Mouse (Mus musculus) bone marrow macrophage, adult 2 months (primary cell): ENCODE data around the gene Telo2. TPM values are rescaled to one million over a fixed set of nuclear protein-coding genes. Genes with fewer than 3 reads are reported as not detected.

Source experiments
- H3K27ac ChIP-seq: 2 replicates; pipeline ENCODE4 v1.5.1; 2012; ENCODE audit warnings: low read depth, low read length; ENCODE audit not compliant: insufficient read depth
- H3K4me1 ChIP-seq: 2 replicates; pipeline ENCODE4 v1.6.1; 2012; ENCODE audit warnings: low read length; ENCODE audit not compliant: control insufficient read depth, insufficient read depth
- H3K4me3 ChIP-seq: 2 replicates; pipeline ENCODE4 v1.5.1; 2012; ENCODE audit warnings: mild to moderate bottlenecking, low read length, moderate library complexity; ENCODE audit not compliant: insufficient read depth
- CTCF ChIP-seq: IDR thresholded peaks from 2 replicates; pipeline ENCODE4 v1.5.1; 2012; ENCODE audit warnings: low read depth, mild to moderate bottlenecking, low read length, moderate library complexity
- POLR2A ChIP-seq: IDR thresholded peaks from 2 replicates; pipeline ENCODE4 v1.6.1; 2012; ENCODE audit warnings: mild to moderate bottlenecking, low read depth, low read length, borderline replicate concordance
- polyA plus RNA-seq: library from polyadenylated mRNA; stranded (reverse); fragments of >200 nt; gene quantifications from 2 replicates; pipeline ENCODE4 v1.2.4, GENCODE M21; 2012; ENCODE audit not compliant: missing spikeins, insufficient read depth, insufficient read length

Telo2 gene
- polyA plus RNA-seq, 1 experiment, result 8.3 TPM

DNA sequence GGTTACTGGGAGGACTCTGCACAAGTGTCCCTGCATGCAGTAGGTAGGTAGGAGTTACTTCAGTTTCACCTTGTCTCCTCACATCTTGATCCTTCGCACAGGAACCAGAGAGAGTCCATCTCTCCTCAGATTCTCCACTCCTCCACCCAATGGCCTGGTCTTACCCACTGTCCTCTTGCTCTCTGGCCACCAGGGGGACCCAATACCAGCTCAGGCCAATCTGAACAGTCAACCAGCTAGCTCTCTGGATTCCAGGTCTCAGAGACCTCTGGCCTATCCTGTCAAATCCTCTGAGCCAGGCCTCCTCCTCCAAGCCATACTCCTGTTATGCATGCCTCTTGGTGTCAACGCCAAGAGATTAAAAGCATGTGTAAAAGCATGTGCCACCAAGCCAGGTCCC, 6.2 kb downstream of the Telo2 start:
- peaks cover 33% of the 10 kb centered on the region for H3K4me1 ChIP-seq
- no peak overlapping the region for H3K27ac ChIP-seq
- H3K4me3 ChIP-seq, result no peak overlapping the region
- TF ChIP-seq POLR2A, result no peak
- TF ChIP-seq CTCF, result peak; percentile 33; the same call in 1 of the 2 replicates

DNA sequence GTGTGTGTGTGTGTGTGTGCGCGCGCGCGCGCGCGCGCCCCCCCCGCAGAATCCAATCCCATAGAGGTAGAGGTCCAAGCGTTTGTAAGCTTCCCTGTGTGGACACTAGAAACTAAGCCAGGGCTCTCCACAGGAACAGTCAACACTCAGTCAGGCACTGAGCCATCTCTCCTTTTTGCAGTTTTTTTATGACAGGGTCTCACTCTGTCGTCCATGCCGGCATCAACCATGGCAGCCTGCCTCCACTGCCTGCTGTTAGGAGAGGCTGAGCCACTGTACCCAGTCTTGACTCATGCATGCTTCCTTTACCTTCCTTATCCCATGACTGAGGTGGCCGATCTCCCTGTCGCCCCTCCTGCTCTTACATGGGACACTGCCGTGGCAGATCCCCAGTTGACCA, 8.0 kb downstream of the Telo2 start:
- no peak overlapping the region for H3K27ac ChIP-seq
- peaks cover 17% of the 10 kb centered on the region for H3K4me1 ChIP-seq
- H3K4me3 ChIP-seq, result no peak overlapping the region
- TF ChIP-seq CTCF (no peak), POLR2A (no peak)

DNA sequence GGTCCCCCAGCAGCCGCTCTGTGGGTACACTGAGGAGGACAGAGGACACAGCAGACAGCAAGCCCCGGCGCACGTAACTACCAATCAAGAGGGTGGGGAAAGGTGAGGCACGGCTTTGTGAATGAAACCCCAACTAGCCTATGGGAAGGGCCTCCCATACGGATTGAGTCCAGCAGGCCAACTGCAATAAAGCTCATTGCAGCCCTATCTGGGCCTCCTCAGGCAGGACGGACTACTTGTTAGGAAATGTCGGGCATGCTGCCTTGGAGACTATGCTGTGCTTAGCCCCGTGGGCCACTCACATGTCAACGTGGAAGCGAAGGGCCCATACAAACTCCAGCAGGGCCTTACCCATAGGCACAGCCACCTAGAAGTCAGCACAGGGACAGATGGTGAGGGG, 14.4 kb downstream of the Telo2 start:
- TF ChIP-seq CTCF (no peak), POLR2A (no peak)
- H3K27ac ChIP-seq, result no peak overlapping the region
- H3K4me1 ChIP-seq, result no peaks in the 10 kb centered on the region
- H3K4me3 ChIP-seq, result no peak overlapping the region

DNA sequence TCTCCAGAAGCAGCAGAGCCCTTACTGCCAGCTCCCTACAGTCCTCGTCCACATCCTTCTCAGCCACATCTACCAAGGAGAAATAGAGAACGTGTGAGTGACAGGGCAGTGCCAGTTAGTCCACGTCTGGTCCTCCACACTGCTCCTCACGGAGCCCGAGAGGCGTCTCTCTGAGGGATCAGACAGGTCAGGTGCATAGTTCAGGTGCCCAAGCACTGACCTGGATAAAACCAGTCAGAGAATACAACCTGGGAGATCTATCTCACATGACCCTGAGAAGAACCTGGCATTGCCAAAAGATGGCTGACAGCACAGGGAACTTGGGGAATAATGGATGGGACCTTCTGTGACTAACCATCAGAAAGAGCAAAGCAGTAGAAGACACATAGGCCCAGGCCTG, 15.7 kb downstream of the Telo2 start:
- Histone ChIP-seq H3K4me1 (no peaks in the 10 kb centered on the region), H3K4me3 (no peak overlapping the region), H3K27ac (no peak overlapping the region)
- no peak for TF ChIP-seq POLR2A

DNA sequence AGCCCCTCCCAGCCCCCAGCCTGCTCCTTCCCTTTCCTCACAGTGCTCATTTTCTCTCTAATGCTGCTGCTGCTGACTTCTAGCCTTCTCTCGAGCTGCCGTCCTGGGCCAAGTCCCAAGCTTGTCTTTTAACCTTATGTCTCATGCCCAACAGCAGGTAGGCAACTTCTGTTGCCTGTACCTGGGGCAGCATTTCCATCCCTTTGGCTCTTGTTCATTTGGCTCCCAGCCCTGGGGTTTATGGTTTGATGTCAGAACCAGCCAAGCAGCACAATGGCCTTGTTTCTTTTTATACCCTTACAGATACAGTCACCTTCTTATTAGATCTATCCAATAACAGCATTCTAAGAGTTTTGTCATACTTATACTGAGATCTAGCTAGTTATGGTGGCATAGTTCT, 19.5 kb downstream of the Telo2 start:
- Histone ChIP-seq H3K4me3 (no peak overlapping the region), H3K27ac (no peak overlapping the region), H3K4me1 (no peaks in the 10 kb centered on the region)
- TF ChIP-seq POLR2A (no peak), CTCF (no peak)

DNA sequence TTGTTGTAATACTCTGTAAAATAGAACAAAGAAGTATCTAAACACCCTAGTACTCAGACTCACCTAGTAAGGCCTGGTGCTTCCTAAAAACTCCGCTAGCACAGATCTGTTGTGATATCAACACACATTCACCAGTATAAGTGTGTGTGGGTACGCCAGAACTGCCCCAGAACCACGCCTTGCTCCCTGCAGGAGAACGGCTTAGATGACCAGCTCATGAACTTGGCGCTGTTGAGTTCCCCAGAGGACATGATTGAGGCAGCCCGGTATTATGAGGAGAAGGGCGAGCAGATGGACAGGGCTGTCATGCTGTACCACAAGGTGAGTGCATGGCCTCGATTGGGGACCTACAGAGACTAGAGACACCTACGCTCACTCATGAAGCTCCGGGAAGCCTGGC, 25.3 kb downstream of the Telo2 start:
- no peak overlapping the region for H3K27ac ChIP-seq
- no peaks in the 10 kb centered on the region for H3K4me1 ChIP-seq
- no peak for TF ChIP-seq POLR2A
- no peak for TF ChIP-seq CTCF
- no peak overlapping the region for H3K4me3 ChIP-seq

DNA sequence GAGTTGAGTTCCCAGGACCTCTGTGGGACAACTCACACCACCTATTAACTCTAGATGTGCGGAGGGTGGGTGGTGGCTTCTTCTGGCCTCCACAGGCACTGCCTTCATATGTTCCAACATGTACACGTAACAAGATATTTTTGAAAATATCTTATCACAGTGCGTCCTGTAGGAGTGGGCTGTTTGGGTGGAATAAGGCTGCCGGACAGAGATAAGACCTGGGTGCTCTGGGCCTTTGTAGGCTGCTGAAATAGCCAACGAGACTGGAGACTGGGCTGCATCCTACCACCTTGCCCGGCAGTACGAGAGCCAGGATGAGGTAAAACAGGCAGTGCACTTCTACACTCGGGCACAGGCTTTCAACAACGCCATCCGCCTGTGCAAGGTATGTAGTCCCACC, 26.6 kb downstream of the Telo2 start:
- H3K27ac ChIP-seq, result no peak overlapping the region
- no peaks in the 10 kb centered on the region for H3K4me1 ChIP-seq
- H3K4me3 ChIP-seq, result no peak overlapping the region
- no peak for TF ChIP-seq POLR2A
- TF ChIP-seq CTCF, result no peak

DNA sequence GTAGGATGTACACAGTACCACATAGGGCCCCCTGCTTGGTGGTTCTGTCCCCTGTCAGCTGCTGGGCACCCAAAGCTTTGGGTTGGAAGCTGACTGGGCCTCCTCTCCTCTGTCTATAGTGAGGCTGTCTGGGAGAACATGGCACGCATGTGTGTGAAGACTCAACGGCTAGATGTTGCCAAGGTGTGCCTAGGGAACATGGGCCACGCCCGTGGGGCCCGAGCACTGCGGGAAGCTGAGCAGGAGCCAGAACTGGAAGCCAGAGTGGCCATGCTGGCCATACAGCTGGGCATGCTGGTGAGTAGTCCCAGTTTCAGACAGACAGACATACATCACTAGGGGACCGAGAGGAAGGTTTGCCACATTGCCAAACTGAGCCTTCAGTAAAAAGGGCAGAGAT, 29.0 kb downstream of the Telo2 start:
- H3K27ac ChIP-seq, result no peak overlapping the region
- no peaks in the 10 kb centered on the region for H3K4me1 ChIP-seq
- TF ChIP-seq CTCF, result no peak
- no peak for TF ChIP-seq POLR2A
- no peak overlapping the region for H3K4me3 ChIP-seq

DNA sequence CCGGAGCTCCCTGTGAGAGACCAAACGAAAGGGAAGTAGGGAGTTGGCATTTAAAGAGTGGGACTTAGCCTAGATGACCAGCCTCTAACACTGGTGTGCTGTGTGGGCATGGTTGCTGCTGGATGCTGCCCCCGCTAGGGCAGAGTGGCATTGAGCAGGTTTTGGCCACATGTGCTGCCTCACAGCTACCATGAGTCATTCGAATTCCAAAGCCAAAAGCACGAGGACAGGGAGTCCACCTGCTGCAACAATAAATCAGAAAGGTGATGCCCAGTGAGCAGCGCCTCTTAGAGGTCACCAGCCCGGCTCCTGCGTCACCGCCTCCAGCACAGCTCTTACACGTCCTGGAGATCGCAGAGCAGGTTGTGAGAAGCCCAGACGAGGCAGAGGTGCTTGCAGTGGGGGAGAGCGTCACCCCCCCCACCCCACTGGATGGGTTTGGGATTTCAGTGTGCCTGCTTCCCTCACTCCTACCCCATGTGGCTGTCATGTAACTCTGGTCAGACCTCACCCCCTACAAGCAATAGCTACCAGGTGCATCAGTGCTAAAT, 30.9 kb downstream of the Telo2 start:
- H3K27ac ChIP-seq, result no peak overlapping the region

DNA sequence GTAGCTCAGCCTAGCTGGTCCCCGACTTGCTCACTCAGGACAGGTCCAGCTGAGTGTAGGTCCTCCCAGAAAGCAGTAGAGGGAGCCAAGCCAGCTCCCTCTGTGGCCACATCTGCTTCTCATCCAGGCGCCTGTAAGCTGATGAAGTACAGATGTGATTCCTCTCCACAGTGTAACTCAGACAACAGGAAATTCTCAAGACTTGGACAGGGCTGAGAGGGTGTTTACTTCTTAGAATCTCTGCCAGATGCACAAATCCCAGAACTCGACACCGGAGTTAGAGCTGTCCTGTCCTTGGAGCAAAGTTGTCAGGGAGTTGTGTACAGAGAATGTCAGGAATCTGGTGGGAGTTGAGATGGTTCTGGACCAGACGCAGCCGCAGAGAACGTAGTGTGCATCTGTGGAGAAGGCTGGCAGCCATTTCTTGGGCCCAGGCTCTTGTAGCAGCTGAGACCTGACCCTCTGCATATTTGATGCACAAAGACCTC, 32.3 kb downstream of the Telo2 start, which contains the start of gene Tmem204:
Tmem204 (minus strand) TSS at position 148 of the 488 bp plus-strand sequence.
- Histone ChIP-seq H3K27ac (no peak within 1 kb of the TSS), H3K4me1 (peaks cover 17% of the 10 kb centered on the region), H3K4me3 (no peak within 1 kb of the TSS)
- TF ChIP-seq CTCF (no peak), POLR2A (no peak)

More for the DNA sequence above, 30.9 kb downstream of the Telo2 start:
- H3K4me1 ChIP-seq, result peaks cover 10% of the 10 kb centered on the region
- H3K4me3 ChIP-seq, result no peak overlapping the region
- no peak for TF ChIP-seq CTCF
- TF ChIP-seq POLR2A, result no peak

DNA sequence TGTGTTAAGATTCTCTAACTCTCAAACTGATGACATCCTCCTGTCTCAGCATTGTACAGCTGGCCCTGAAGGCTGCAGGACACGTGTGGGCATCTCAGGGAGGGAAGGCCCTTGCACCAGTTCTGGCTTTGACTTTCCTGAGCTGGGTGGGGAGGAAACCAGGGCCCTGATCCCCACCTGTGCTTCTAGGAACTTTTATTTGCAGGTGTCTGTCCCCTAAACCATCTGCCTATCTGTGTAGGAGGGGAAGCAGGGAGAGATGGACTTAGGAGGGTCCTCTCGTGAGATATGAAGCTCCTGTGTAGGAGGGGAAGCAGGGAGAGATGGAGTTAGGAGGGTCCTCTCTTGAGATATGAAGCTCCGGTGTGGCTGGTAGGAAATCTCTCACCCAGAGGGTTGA, 32.9 kb downstream of the Telo2 start:
- Histone ChIP-seq H3K4me3 (no peak overlapping the region), H3K27ac (no peak overlapping the region), H3K4me1 (peaks cover 20% of the 10 kb centered on the region)
- TF ChIP-seq POLR2A, result no peak
